Comparison of ENCODE assay signal across 10 mouse cellular contexts in the genomic region with DNA sequence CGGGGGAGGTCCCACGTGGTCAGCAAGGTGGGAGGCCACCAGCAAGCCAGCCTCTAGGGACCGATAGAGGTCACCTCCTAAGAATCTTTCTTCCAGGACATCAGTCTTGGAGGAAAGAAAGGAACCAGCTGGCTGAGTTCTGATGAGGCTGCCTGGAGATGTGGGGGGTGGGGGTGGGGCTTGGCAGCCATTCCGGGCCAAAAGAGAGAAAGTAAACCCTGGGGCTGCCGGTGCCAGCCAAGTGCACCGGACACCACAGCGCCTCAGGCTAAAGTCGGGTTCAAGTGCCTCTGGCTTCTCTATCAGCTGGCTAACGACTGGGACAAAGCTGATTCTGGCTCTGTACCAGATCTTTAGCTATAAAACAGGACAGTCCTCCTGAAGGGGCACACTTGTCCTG.
A peak's percentile ranks its signal among the peaks of the same experiment; 100 is the strongest.
DNase-seq lines count a peak whose midpoint lies in the region; ATAC-seq and TF ChIP-seq lines count a peak whose summit lies in the region.
"Had no signal": no experiment of that assay in that cellular context is flagged by ENCODE, and none has a peak within 500 bp of the region (broad histone marks: within the 10 kb centered on the region; RNA-seq: fewer than 3 reads in every experiment).

No protein-coding gene starts in this region.

- TF ChIP-seq CTCF in lung, postnatal 0 days (IDR thresholded peaks at IDR 0.05): no peak

- no peaks in the 10 kb centered on the region for H3K36me3 ChIP-seq in forebrain, embryonic 13.5 days (ENCODE audit: poor library complexity, severe bottlenecking)
- H3K36me3 ChIP-seq in forebrain, embryonic 12.5 days (replicated peaks): no peaks in the 10 kb centered on the region
- H3K36me3 ChIP-seq in hindbrain, embryonic 16.5 days (ENCODE audit: control insufficient read depth, insufficient read depth, low read length): no peaks in the 10 kb centered on the region
- no peaks in the 10 kb centered on the region for H3K36me3 ChIP-seq in hindbrain, embryonic 10.5 days
- H3K36me3 ChIP-seq in lung, postnatal 0 days (ENCODE audit: insufficient read depth, low read length): no peaks in the 10 kb centered on the region
- H3K36me3 ChIP-seq: liver, embryonic 15.5 days had no signal

- 40% methylated on average over 9 of the region's 9 CpGs for WGBS in forebrain, embryonic 13.5 days
- WGBS in forebrain, embryonic 12.5 days: 54% methylated on average over 9 of the region's 9 CpGs
- 36% methylated on average over 9 of the region's 9 CpGs for WGBS in hindbrain, embryonic 16.5 days
- 61% methylated on average over 9 of the region's 9 CpGs for WGBS in hindbrain, embryonic 10.5 days
- 13% methylated on average over 8 of the region's 9 CpGs for WGBS in lung, postnatal 0 days

- no peaks in the 10 kb centered on the region for H3K9me3 ChIP-seq in forebrain, embryonic 13.5 days (replicated peaks)
- H3K9me3 ChIP-seq in forebrain, embryonic 12.5 days: no peaks in the 10 kb centered on the region
- H3K9me3 ChIP-seq in hindbrain, embryonic 16.5 days (ENCODE audit: control insufficient read depth, low read length): no peaks in the 10 kb centered on the region
- no peaks in the 10 kb centered on the region for H3K9me3 ChIP-seq in hindbrain, embryonic 10.5 days
- no peaks in the 10 kb centered on the region for H3K9me3 ChIP-seq in lung, postnatal 0 days (ENCODE audit: low read length)
- H3K9me3 ChIP-seq: liver, embryonic 15.5 days had no signal

- peaks cover 32% of the 10 kb centered on the region for H3K4me1 ChIP-seq in forebrain, embryonic 13.5 days
- H3K4me1 ChIP-seq in forebrain, embryonic 12.5 days: peaks cover 15% of the 10 kb centered on the region
- peaks cover 28% of the 10 kb centered on the region for H3K4me1 ChIP-seq in hindbrain, embryonic 16.5 days (ENCODE audit: control insufficient read depth, insufficient read depth, low read depth, low read length)
- H3K4me1 ChIP-seq in hindbrain, embryonic 10.5 days (replicated peaks): peaks cover 6% of the 10 kb centered on the region; the same call in 1 of the 2 replicates
- H3K4me1 ChIP-seq in lung, postnatal 0 days (ENCODE audit: insufficient read depth, low read depth, low read length): no peaks in the 10 kb centered on the region
- H3K4me1 ChIP-seq: liver, embryonic 15.5 days had no signal

- no peak for DNase-seq in hindbrain, embryonic 10.5 days (ENCODE audit: low spot score)
- DNase-seq in lung, postnatal 0 days (ENCODE audit: low spot score): no peak
- DNase-seq in lung, postnatal 36 days: no peak
- DNase-seq in Muller cell, postnatal 12 days (ENCODE audit: inconsistent ontology term): peak; percentile 75
- DNase-seq in testis, postnatal 10 days (ENCODE audit: low spot score): no peak

- no peak for TF ChIP-seq EP300 in lung, postnatal 0 days (IDR thresholded peaks at IDR 0.05)

- no peak overlapping the region for H3K9ac ChIP-seq in forebrain, embryonic 13.5 days
- no peak overlapping the region for H3K9ac ChIP-seq in forebrain, embryonic 12.5 days
- H3K9ac ChIP-seq in hindbrain, embryonic 16.5 days (ENCODE audit: low read depth, low read length): no peak overlapping the region
- no peak overlapping the region for H3K9ac ChIP-seq in lung, postnatal 0 days (replicated peaks; ENCODE audit: low read depth)
- H3K9ac ChIP-seq: liver, embryonic 15.5 days had no signal

- peak; percentile 22; the same call in 1 of the 2 replicates for ATAC-seq in forebrain, embryonic 13.5 days
- no peak for ATAC-seq in forebrain, embryonic 12.5 days (ENCODE audit: low FRiP score)
- ATAC-seq in hindbrain, embryonic 16.5 days: peak; percentile 7; the same call in 1 of the 2 replicates
- ATAC-seq in lung, postnatal 0 days: 0 out of 2 replicates have a peak, but pooled peaks have one; percentile 5

- no peak overlapping the region for H3K27ac ChIP-seq in forebrain, embryonic 13.5 days
- H3K27ac ChIP-seq in forebrain, embryonic 12.5 days: no peak overlapping the region
- no peak overlapping the region for H3K27ac ChIP-seq in hindbrain, embryonic 16.5 days (ENCODE audit: low read depth, low read length)
- H3K27ac ChIP-seq in hindbrain, embryonic 10.5 days: no peak overlapping the region
- no peak overlapping the region for H3K27ac ChIP-seq in lung, postnatal 0 days (ENCODE audit: low read length)
- H3K27ac ChIP-seq: liver, embryonic 15.5 days had no signal

- H3K4me3 ChIP-seq in forebrain, embryonic 13.5 days: no peak overlapping the region
- H3K4me3 ChIP-seq in forebrain, embryonic 12.5 days (replicated peaks): no peak overlapping the region
- no peak overlapping the region for H3K4me3 ChIP-seq in hindbrain, embryonic 16.5 days (ENCODE audit: low read length)
- no peak overlapping the region for H3K4me3 ChIP-seq in hindbrain, embryonic 10.5 days
- no peak overlapping the region for H3K4me3 ChIP-seq in lung, postnatal 0 days (ENCODE audit: low read depth, low read length)
- H3K4me3 ChIP-seq: liver, embryonic 15.5 days; myocyte had no signal

- H3K4me2 ChIP-seq in forebrain, embryonic 13.5 days: no peak overlapping the region
- no peak overlapping the region for H3K4me2 ChIP-seq in forebrain, embryonic 12.5 days
- no peak overlapping the region for H3K4me2 ChIP-seq in hindbrain, embryonic 16.5 days (ENCODE audit: low read length)
- no peak overlapping the region for H3K4me2 ChIP-seq in lung, postnatal 0 days (replicated peaks; ENCODE audit: low read depth, low read length)
- H3K4me2 ChIP-seq: liver, embryonic 15.5 days had no signal

- H3K27me3 ChIP-seq in forebrain, embryonic 13.5 days: no peaks in the 10 kb centered on the region
- no peaks in the 10 kb centered on the region for H3K27me3 ChIP-seq in forebrain, embryonic 12.5 days
- no peaks in the 10 kb centered on the region for H3K27me3 ChIP-seq in hindbrain, embryonic 16.5 days (replicated peaks; ENCODE audit: control insufficient read depth, insufficient read depth, low read length)
- H3K27me3 ChIP-seq in hindbrain, embryonic 10.5 days (ENCODE audit: insufficient read depth, poor library complexity, severe bottlenecking): no peaks in the 10 kb centered on the region
- no peaks in the 10 kb centered on the region for H3K27me3 ChIP-seq in lung, postnatal 0 days (replicated peaks; ENCODE audit: insufficient read depth, low read length)
- H3K27me3 ChIP-seq: liver, embryonic 15.5 days had no signal
